Mouse (Mus musculus): ENCODE measurements around the gene Dnah11. TPM values are rescaled to one million over a fixed set of nuclear protein-coding genes. Genes with fewer than 3 reads are reported as not detected.
A peak's percentile ranks its signal among the peaks of the same experiment; 100 is the strongest.
"Not testable (repeated sequence)": the region's sequence is repeated elsewhere in the genome, so short reads cannot be mapped to it uniquely, and the experiment has no call there.

Gene Dnah11
- total RNA-seq, 2 experiments from 2014 or later = 0.63 to 1.2 TPM

DNA sequence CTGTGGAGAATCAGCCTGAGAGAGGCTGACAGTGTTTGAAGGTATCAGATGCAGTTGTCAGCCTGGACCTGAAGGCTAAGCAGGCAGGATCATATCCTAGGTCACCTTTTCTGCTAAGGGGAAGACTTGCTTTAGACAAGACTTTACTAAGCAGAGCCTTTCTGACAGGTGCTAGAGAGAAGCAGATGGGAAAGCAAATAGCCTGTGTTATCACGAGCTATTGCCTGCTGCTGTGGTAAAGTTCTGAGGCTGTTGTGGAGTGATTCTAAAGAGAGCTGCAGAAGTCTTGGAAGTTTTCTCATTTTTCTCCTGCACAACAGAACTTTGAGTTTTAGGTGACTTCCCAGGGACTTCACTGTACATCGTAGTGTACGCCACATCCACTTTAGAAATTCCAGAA, 185.0 kb downstream of the Dnah11 start:
- intact Hi-C loops (cut with DNase I) = no loop called here
- no peak for DNase-seq (ENCODE audit: extremely low spot score in 1 of 2, low spot score in 2 of 2)

DNA sequence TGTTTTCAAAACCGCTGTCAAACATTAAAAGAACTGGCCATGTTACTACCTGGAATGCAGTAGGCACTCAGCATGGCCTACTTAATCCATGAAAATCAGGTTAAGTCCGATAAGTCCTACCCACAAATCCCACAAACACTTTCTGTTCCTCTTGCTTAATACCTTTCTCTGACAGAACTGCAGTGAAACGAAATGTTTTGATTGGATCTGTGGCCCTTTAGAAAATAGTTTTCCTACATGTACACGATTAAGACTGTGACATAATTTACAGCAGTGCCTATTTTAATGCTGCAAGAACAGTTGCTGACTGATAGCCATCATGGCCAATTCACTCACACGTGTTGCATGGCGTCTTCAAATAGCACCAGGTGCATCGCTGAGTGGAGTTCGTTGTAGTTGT, 186.9 kb downstream of the Dnah11 start:
- intact Hi-C loops (cut with DNase I) = no loop called here
- DNase-seq (ENCODE audit: extremely low spot score in 1 of 2, low spot score in 2 of 2) = no peak

DNA sequence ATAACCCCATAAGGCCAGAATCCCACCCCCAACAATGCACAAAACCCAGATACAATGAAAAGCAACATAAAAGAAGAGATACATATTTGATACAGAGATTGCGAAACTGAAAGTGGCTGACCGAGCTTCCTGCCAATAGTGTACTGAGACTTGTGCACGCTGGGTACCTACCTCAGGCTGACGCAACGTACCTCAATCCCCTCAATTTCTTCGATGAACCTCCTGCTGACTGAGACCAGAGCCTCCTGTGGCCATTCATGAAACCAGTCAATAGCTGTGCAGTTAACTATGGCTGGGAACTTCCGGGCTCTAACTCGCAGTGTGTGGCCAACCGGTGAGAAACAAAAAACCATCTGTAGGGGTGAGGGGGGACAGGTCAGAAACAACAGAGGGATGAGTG, 203.9 kb downstream of the Dnah11 start:
- intact Hi-C loops (cut with DNase I) = loop anchor here (5.0 to 10.0 kb wide), 2 partner anchors 462 to 860 kb away; no protein-coding TSS in a partner anchor
- no peak for DNase-seq (ENCODE audit: extremely low spot score in 1 of 2, low spot score in 2 of 2)

DNA sequence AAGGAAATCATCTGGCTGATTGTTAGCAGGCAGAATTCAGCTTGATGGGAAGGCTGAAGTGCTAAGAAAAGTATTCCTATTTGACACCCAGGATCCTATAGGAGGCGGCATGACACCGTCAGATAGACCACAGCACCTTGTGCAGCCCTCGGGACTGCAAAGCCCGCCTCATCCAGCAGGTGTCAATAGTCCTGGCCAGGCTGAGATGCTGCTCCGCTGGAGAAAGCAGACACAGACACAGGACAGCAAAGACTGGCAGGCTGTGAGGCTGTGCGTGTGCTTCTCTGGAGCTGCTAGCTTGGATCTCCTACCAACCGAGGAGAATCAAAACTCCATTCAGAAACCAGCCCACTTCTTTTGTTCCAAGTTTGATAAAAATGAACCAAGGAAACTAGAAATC, 205.3 kb downstream of the Dnah11 start:
- DNase-seq (ENCODE audit: extremely low spot score in 1 of 2, low spot score in 2 of 2) = peak; percentile 50 to 81
- intact Hi-C loops (cut with DNase I) = loop anchor here (5.0 to 10.0 kb wide), 2 partner anchors 464 to 861 kb away; no protein-coding TSS in a partner anchor

DNA sequence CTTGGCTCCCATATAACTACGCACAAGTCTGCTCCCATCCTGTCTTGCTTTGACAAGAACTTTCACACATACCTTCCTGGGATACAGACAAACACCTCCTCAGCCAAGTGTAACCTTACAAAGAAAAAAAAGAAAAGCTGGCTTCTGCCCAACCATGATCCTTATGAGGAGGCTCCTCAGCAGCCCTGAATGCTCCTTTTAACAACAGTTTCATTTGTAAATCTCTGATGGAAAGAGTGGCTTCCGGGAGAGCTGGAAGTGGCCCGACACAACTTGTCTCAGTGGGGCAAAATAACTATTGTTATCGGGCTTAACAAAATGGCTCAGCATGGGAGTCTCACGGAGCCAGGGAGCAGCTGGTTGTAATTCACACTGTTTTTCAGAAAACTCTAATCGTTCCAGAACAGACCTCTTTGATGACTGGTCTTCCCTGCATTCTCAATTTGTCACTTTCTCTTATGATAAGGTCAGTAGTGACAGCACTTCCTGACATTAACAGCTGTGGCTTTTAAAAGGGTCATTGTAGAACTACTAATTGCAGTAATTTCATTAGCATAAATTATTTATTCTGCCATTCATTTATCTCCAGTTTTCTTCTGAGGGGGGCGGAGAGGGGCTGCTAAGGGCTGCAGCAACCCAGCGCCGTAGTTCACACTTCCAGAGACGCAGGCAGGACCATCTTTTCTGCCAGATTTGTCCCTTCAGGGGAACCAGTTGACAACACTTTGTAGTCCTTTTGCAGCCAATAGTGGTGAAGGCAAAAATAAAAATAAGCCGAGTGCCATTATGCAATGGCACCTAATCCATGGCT, 209.6 kb downstream of the Dnah11 start:
- peak in 1 of 2 experiments; percentile 4 for DNase-seq (ENCODE audit: extremely low spot score in 1 of 2, low spot score in 2 of 2)
- intact Hi-C loops (cut with DNase I) = no loop called here

DNA sequence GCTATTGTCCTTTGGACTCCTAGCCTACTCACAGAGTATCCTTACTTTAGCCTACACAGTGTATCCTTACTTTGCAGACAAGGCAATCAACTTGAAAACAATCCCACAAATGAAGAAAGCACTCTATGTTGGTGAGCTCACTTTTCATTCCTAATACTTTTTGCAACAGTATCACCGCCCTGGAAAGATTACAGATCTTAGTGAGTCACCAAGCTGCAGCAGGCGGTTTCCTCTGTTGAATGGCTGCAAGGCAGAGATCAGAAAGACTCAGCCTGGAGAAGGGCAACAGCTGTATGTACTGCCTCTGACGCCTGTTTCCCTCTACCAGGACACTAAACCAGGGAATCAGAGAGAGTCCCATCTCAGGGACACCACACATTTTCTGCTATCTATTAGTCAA, 218.5 kb downstream of the Dnah11 start:
- intact Hi-C loops (cut with DNase I) = no loop called here
- no peak for DNase-seq (ENCODE audit: extremely low spot score in 1 of 2, low spot score in 2 of 2)

DNA sequence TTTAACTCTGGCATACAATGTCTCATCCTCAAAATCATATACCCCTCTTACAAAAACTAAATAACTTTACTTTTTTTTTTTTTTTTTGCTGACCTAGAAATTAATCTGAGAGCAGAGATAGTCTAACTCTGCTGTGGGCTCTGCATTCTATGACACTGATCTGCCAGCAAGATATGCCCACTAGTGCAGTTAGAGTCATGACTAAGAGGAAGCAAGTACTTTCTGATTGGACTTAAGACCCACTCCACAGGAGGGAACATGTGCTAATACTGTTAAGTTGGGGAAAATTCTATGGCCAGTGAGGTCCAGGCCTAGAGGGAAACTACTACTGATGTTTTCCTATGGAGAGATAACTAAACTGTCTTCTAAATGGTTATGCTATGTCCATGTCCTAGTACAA, 225.1 kb downstream of the Dnah11 start:
- intact Hi-C loops (cut with DNase I) = no loop called here
- DNase-seq (ENCODE audit: extremely low spot score in 1 of 2, low spot score in 2 of 2) = no peak

DNA sequence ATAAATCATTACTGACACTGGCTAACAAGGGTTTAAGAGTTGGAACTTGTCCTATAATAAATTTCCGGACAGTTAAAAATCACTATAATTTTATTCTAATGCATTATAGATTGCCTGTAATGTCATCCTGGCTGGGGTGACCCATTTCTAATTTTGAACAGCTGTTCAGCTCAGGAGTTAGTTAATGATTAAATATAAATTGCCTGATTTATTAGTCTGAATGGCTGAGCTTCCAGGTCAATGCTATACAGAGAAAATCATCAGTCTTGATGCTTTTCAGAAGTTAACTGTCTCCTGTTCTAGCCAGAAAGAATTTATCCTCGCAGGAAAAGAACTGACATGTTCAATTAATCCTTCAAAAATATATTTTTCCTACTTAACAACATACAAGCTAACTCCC, 236.1 kb downstream of the Dnah11 start:
- intact Hi-C loops (cut with DNase I) = no loop called here
- DNase-seq (ENCODE audit: extremely low spot score in 1 of 2, low spot score in 2 of 2) = no peak

DNA sequence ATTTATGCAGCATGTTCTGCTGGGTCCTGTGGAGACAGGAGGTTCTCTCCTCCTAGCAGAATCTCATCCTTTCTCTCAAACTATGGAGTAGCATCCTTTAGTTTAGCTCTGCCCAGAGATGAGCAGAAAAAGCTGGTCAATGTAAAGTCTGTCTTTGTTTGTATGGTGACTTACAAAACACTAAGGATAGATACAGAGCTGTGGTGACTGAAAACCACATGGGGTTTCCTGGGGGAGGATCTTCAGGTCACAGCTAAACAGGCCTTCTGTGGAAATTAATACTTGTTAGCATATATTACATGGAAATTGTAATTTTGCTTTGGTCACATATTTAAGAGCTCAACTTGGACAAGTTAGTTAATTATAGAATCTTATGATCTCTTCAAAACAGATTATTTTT, 239.6 kb downstream of the Dnah11 start:
- DNase-seq (ENCODE audit: extremely low spot score in 1 of 2, low spot score in 2 of 2) = no peak
- intact Hi-C loops (cut with DNase I) = no loop called here

DNA sequence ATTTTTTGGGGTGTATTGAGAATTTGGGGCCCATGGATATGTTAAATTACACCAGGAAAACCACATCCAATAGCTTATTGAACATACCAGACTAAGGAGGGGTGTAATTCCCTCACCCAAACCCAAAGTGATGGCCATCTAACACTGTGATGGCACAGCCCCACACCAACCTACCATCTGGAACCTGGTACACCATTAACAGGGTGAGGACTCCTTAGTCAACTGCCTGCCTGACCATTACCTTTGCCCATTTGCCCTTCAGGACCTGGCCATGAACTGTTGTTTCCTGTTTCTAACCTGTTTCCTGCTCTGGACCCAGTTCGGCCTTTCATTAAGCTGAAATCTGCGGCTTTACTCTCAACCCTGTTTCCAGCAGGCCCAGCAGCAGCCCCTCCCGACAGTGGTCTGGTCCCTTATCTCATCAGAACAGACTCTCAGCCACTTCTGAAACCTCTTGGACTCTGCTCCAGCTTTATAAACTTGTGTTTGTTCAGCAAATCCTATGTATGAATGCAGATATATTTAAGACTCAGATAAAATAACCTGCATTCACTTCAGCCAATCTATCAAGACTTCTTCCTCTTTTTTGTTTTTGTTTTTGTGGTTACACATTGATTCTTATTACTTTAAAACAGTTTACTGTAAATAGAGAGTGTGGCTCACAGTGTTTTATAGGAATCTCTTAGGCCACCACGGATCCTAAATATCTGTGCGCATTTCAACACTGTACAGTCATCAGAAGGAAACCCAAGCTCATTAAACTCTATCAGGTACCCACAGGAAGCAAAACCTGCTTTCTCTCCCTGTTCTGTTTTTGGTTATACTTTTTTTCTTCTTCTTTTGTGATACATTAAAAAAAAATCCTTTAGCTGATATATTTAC, 251.8 kb downstream of the Dnah11 start:
- no peak for DNase-seq (ENCODE audit: extremely low spot score in 1 of 2, low spot score in 2 of 2)
- intact Hi-C loops (cut with DNase I) = no loop called here

DNA sequence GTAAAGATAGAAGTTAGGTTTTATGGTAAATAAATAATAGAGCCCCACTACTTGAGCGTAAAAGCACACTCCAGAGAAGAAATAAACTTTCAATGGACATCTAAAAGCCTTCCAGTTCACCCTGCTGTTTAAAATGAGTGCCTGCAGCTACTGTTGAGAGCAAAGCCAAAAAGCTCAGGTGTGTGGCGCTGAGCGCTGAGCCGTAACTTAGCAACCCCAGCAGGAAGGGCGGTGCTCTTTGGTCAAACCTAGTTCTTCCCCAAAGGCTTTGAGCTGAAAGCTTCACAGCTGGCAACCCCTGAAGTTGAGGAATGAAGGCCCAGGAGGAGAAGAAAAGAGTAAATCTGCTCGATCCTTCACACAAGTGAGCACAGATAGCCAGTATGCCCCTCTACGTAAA, 256.9 kb downstream of the Dnah11 start:
- intact Hi-C loops (cut with DNase I) = no loop called here
- no peak for DNase-seq (ENCODE audit: extremely low spot score in 1 of 2, low spot score in 2 of 2)

DNA sequence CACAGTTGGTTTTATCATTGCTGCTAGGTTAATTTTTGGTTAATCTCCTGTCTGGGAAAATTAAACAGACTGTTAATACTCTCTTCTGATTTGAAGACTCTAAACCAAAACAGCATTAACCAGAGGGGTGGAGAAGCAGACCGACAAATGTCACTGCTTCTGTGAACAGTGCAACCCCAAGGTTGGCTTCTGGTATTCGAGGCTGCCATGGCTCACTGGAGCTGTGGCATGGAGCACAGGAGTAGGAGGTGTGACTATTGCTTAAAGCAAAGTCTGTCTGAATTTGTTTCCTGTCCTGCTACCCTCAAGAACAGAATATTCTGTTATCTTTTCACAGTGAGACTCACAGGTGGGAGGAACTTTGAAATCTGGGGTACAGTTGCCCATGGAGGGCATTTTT, 260.6 kb downstream of the Dnah11 start:
- no peak for DNase-seq (ENCODE audit: extremely low spot score in 1 of 2, low spot score in 2 of 2)
- intact Hi-C loops (cut with DNase I) = no loop called here

DNA sequence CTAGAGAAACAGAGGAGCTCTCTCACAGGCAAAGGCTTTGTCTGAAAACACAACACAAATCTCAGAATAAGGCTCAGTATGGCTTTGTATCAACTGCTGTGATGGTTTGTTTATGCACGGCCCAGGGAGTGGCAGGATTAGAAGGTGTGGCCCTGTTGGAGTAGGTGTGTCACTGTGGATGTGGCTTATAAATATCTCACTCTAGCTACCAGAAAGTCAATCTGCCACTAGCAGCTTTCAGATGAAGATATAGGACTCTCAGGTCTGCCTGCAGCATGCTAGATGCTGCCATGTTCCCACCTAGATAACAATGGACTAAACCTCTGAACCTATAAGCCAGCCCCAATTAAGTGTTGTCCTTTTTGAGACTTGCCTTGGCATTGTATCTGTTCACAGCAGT, 266.8 kb downstream of the Dnah11 start:
- no peak for DNase-seq (ENCODE audit: extremely low spot score in 1 of 2, low spot score in 2 of 2)
- intact Hi-C loops (cut with DNase I) = no loop called here

DNA sequence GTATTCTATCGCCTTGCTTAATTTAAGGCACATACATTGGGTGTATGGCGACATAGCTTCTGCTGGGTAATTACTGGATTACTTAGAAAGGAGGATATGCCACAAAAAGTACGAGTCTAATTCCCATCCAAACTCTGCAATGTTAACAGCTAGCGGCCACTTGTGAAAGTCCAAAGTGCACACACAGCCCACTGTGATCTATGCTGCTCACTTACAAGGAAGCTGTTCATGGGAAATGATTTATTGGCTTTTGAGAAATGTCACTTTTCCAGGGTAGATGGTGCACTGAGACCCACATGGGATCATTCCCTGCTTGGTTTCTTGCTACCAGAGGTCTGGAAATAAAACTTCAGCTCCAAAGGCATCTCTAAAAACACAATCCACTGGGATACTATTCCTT, 269.1 kb downstream of the Dnah11 start:
- DNase-seq (ENCODE audit: extremely low spot score in 1 of 2, low spot score in 2 of 2) = no peak
- intact Hi-C loops (cut with DNase I) = no loop called here

DNA sequence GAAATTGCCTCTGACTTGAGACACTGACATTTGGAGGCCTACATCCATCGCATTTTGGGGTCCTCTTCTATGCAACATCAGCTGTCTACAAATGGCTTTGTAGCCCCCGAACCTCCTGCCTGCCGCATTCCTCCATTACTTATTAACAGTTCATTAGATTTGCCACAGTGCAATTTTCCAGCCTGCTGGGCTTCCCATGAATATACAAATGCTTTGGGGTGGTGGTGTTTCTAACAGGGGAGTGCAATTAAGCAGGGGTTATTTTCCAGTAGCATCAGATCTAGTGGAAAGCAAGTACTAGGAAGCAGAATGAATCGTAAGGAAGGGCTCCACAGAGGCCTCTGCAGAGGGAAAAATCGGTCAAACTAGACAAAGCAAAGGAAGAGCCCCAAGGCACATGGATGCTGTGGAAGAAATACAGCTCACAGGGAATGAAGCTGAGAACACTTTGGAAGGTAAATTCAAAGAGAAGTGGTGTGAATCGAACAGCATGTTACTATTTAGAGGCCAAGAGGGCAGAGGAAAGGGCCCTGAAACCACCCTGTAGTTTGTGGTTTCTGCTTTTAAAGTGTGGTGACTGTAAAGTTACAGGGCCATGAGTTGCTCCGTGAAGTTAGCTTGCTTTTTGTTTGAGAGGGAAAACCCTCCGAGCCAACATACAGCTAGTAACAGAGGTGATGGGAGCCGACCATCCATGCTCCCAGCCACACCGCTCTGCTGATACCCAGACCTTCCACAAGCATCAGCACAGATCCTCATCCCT, 282.8 kb downstream of the Dnah11 start:
- DNase-seq (ENCODE audit: extremely low spot score in 1 of 2, low spot score in 2 of 2) = no peak
- intact Hi-C loops (cut with DNase I) = no loop called here

DNA sequence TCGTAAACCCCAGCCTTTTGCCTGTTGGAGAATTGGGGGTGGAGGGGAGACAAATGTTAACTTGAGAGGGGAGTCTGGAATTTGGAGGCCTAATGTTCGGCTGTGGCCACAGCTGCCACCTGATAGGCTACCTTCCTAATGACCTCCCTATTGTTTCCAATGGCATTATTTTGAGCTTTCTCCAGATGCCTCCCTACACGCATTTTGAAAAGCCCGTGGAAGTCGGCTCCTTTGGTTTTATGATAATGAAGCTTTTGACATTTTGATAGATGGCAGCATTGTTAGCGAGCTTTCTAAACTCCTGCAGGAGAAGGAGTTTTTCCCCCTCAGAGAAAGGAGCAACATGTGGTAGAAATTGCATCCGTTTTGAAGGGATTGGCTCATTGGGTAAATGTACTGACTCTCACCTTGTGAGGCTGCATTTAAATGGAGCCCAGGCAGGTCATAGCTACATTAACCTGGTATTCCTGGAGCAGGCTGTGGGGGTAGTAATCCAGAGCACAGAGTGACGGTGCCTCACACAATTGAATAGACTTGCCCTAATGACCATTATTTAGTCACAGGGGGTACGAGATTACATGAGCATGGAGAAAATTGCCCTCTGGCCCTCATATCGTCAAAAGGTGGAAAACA, 284.1 kb downstream of the Dnah11 start:
- intact Hi-C loops (cut with DNase I) = no loop called here
- DNase-seq (ENCODE audit: extremely low spot score in 1 of 2, low spot score in 2 of 2) = no peak

DNA sequence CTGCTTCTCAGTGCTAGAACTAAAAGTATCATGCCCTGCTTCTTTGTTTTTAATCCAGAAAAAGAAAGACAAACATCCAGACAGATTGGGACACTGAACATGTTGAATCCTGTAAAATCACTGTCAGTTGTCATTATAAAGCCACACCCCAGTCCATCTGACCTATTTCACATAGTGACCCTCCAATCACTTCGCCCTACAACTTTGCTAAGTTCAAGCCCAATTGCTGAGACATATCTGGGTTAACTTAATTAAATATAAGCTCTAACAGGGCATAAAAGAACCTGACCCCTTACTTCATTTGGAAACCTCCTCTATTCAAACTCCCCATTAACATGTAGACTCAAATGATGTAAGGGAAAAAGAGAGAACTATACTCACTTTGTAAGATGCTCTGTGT, 287.4 kb downstream of the Dnah11 start:
- intact Hi-C loops (cut with DNase I) = no loop called here
- no peak for DNase-seq (ENCODE audit: extremely low spot score in 1 of 2, low spot score in 2 of 2)

DNA sequence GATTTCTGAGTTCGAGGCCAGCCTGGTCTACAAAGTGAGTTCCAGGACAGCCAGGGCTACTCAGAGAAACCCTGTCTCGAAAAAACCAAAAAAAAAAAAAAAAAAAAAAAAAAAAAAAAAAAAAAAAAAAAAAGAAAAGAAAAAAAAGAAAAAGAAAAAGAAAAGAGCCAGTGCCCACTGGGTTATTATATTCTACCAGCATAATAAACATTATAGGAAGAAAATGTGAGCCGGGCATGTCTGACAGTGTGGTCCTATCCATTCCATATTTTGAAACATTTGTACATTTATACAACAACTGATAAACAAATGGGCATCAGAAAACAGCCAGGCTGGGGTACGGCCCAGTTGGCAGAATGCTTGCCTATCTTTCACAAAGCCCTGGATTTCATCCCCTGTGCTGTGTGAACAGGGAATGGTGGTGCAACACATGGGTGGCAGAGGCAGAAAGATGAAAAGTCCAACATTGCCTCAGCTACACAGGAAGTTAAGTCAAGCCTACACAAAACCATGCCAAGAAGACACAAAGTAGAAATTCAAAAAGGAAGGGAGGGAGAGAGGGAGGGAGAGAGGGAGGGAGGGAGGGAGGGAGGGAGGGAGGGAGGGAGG, 293.5 kb downstream of the Dnah11 start:
- intact Hi-C loops (cut with DNase I); DNase-seq (ENCODE audit: extremely low spot score in 1 of 2, low spot score in 2 of 2): not testable (repeated sequence)

All from left cerebral cortex, postnatal 10 days (tissue).